Mouse (Mus musculus) kidney, adult 18-20 months (tissue): ENCODE measurements at regions not wholly inside any gene's neighbourhood (a gene's known extent, or its start where the extent isn't known, plus 50 kb on each side); places are given as distances from the start of the nearest gene placed in this dataset.
"Not testable (repeated sequence)": the region's sequence is repeated elsewhere in the genome, so short reads cannot be mapped to it uniquely, and the experiment has no call there.

Experiments
- DNase-seq: peaks from one replicate; pipeline ENCODE4 v3.0.0; 2021

- no peak for DNase-seq
Measured at GRCm38 (mm10) chr3:84390769-84391168, 84.1 kb upstream of the Trim2 start.

GRCm38 (mm10) chr3:84388486-84388885 is 81.8 kb upstream of the Trim2 start:
- DNase-seq, result no peak

GRCm38 (mm10) chr3:84385656-84386055 is 79.0 kb upstream of the Trim2 start:
- no peak for DNase-seq

- DNase-seq, result no peak
Measured at GRCm38 (mm10) chr3:84383559-84383958, 76.9 kb upstream of the Trim2 start.

GRCm38 (mm10) chr3:84383038-84383437 is 76.4 kb upstream of the Trim2 start:
- not testable (repeated sequence) for DNase-seq

GRCm38 (mm10) chr3:84382006-84382405 is 75.3 kb upstream of the Trim2 start:
- DNase-seq, result no peak

GRCm38 (mm10) chr3:84378987-84379556 is 72.4 kb upstream of the Trim2 start:
- DNase-seq, result no peak

- peak; percentile 27 for DNase-seq
Measured at GRCm38 (mm10) chr3:84376510-84376909, 69.8 kb upstream of the Trim2 start.

GRCm38 (mm10) chr3:84375832-84376231 is 69.2 kb upstream of the Trim2 start:
- DNase-seq, result peak; percentile 63

- no peak for DNase-seq
Measured at GRCm38 (mm10) chr3:84371842-84372241, 65.2 kb upstream of the Trim2 start.

GRCm38 (mm10) chr3:84367145-84367740 is 60.6 kb upstream of the Trim2 start:
- DNase-seq, result no peak

- no peak for DNase-seq
Measured at GRCm38 (mm10) chr3:84358672-84359071, 52.0 kb upstream of the Trim2 start.

- no peak for DNase-seq
Measured at GRCm38 (mm10) chr3:84356690-84357014, 50.0 kb upstream of the Trim2 start.
